Mouse (Mus musculus) limb, embryonic 15.5 days (tissue): ENCODE data around the gene Col26a1. TPM values are rescaled to one million over a fixed set of nuclear protein-coding genes. Genes with fewer than 3 reads are reported as not detected.

Experiments used
- ATAC-seq: fragments of 200-750 bp; cut with Nextera tagmentation; 2 replicates; pipeline ENCODE4 v1.8.0; 2017; ENCODE audit warnings: low read depth, moderate TSS enrichment; ENCODE audit not compliant: insufficient number of reproducible peaks, low FRiP score, low TSS enrichment
- H3K27ac ChIP-seq: fragments of 300-500 bp; sonication (generic); 2 replicates; pipeline ENCODE4 v1.5.1; 2015; ENCODE audit warnings: moderate library complexity, mild to moderate bottlenecking, inconsistent platforms
- H3K27me3 ChIP-seq: fragments of 300-500 bp; sonication (generic); 2 replicates; pipeline ENCODE4 v1.6.1; 2015; ENCODE audit warnings: inconsistent platforms
- H3K36me3 ChIP-seq: fragments of 300-500 bp; sonication (generic); 2 replicates; pipeline ENCODE4 v1.6.1; 2015; ENCODE audit warnings: inconsistent platforms
- H3K4me1 ChIP-seq: fragments of 300-500 bp; sonication (generic); 2 replicates; pipeline ENCODE4 v1.6.1; 2015; ENCODE audit warnings: inconsistent platforms
- H3K4me2 ChIP-seq: fragments of 300-500 bp; sonication (generic); 2 replicates; pipeline ENCODE4 v1.6.1; 2015; ENCODE audit warnings: mild to moderate bottlenecking, inconsistent platforms
- H3K4me3 ChIP-seq: fragments of 300-500 bp; sonication (generic); 2 replicates; pipeline ENCODE4 v1.5.1; 2015; ENCODE audit warnings: mild to moderate bottlenecking, inconsistent platforms
- H3K9ac ChIP-seq: fragments of 300-500 bp; sonication (generic); 2 replicates; pipeline ENCODE4 v1.6.1; 2015; ENCODE audit warnings: inconsistent platforms
- H3K9me3 ChIP-seq: fragments of 300-500 bp; sonication (generic); 2 replicates; pipeline ENCODE4 v1.6.1; 2016; ENCODE audit warnings: inconsistent platforms
- WGBS: fragments of 180-500 bp; shearing (Covaris S2); methylation state at CpG from one replicate; pipeline ENCODE4 v1.1.7; 2015; 5-methylcytosine and 5-hydroxymethylcytosine counted together
- polyA plus RNA-seq: library from polyadenylated mRNA; unstranded; fragments of >200 nt; fragmentation: Nextera tagmentation; extraction: Ambion mirVana; gene quantifications from 2 replicates; pipeline ENCODE4 v1.2.1, GENCODE M21; 2015

Col26a1 gene
- polyA plus RNA-seq, 1 experiment from 2014 or later: 115 TPM

DNA sequence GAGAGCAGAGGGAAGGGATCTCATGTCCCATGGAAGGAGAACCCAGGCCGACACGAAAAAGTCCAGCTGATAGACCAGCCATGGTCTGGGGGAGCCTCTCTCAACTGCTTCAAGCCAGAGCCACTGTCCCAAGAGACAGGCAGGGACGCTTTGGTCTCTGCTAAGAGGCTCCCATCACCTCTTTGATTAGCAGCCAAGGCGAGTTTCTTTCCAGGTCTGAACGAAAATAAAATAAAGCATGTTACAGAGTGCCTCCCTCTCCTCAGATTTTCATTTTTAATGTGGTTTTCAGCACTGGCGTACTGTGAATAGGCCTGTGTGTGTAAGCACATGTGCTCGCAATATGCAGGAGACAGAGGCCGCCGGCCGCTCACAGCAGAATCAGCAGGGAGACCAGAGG, 90.5 kb downstream of the Col26a1 start:
- 40% methylated on average over 10 of the region's 10 CpGs for WGBS
- no peak overlapping the region for H3K4me3 ChIP-seq
- no peak overlapping the region for H3K9ac ChIP-seq
- no peak overlapping the region for H3K4me2 ChIP-seq
- peaks cover 29% of the 10 kb centered on the region for H3K4me1 ChIP-seq
- H3K9me3 ChIP-seq: no peaks in the 10 kb centered on the region
- ATAC-seq: no peak
- H3K27me3 ChIP-seq: no peaks in the 10 kb centered on the region
- H3K36me3 ChIP-seq: no peaks in the 10 kb centered on the region
- H3K27ac ChIP-seq: peak overlapping the region; percentile 88

DNA sequence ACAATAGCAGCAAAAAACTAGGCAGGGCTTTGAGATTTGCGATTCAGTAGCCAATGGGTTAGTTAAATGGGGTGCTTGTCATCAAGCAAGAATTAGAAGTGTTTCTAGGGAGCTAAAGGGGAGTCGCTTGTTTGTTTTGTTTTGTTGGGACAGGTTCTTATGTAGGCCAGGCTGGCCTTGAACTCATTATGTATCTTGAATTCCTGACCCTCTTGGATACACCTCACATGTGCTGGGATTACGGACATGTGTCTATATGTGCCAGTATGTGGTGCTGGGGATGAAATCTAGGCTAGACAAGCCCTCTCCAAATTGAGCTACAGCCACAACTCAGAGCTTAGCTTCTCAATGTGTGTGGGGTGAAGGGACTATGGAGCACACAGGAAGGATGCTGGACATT, 91.8 kb downstream of the Col26a1 start:
- Histone ChIP-seq H3K4me3 (no peak overlapping the region), H3K4me1 (peaks cover 24% of the 10 kb centered on the region), H3K9ac (no peak overlapping the region), H3K27me3 (no peaks in the 10 kb centered on the region), H3K27ac (peak overlapping the region; percentile 88; the same call in 1 of the 2 replicates), H3K4me2 (no peak overlapping the region), H3K36me3 (no peaks in the 10 kb centered on the region), H3K9me3 (no peaks in the 10 kb centered on the region)
- ATAC-seq: no peak
- WGBS: 56% methylated on average over 3 of the region's 3 CpGs

DNA sequence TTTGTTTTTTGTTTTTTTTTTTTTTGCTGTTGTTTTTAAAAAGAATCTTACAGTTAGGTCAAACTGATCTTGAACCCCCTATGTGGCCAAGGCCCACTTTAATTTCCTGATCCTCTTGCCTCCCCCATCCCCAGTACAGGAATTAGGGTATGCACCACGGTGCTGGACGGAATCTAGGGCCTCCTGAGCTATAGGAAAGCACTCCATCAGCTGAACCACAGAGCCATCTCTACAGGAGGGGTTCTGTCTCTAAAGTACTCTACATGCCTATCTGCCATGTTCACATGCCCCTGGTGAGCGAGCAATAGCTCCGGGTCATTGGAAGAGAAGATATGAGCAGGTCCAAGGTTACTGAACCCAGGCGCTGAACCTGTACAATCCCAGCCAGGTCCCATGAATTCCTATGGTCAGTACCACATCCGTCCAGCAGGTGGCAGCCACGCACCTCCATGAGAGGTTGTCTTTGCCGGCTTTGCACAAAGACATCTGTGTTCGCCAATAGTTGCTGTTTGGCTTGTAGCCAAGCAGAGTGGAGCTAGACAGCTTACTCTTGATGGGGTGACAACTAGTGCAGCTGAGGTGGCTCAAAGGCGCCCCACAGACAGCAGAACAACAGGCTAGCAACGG, 92.3 kb downstream of the Col26a1 start:
- no peak overlapping the region for H3K4me2 ChIP-seq
- H3K27me3 ChIP-seq: no peaks in the 10 kb centered on the region
- H3K27ac ChIP-seq: peak overlapping the region; percentile 88; the same call in 1 of the 2 replicates
- H3K36me3 ChIP-seq: no peaks in the 10 kb centered on the region
- no peak overlapping the region for H3K4me3 ChIP-seq
- ATAC-seq: peak; percentile 76; the same call in 1 of the 2 replicates
- WGBS: 13% methylated on average over 11 of the region's 11 CpGs
- H3K4me1 ChIP-seq: peaks cover 24% of the 10 kb centered on the region
- H3K9ac ChIP-seq: no peak overlapping the region
- no peaks in the 10 kb centered on the region for H3K9me3 ChIP-seq

DNA sequence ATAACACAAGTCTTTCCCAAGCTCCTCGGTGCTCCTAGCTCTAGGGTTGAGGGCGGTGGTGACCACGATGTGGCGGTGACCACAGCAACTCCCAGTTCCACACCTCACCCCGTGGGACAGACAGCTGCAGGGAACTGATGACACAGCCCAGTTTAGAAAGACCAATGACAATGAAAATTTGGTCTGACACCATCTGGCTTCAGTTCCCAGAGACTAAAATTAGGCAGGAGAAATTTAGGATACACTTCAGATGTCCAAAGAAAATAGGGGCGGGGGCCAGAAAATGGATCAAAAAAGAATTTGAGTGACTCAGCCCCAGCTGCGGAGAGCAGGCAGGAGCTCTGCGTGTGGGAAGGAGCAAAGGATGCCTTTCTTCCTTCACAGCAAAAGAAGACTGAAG, 98.5 kb downstream of the Col26a1 start:
- Histone ChIP-seq H3K27ac (peak overlapping the region; percentile 50; the same call in 1 of the 2 replicates), H3K9ac (no peak overlapping the region), H3K36me3 (no peaks in the 10 kb centered on the region), H3K4me3 (no peak overlapping the region), H3K9me3 (no peaks in the 10 kb centered on the region), H3K27me3 (no peaks in the 10 kb centered on the region), H3K4me2 (no peak overlapping the region), H3K4me1 (0 out of 2 replicates have a peak, but pooled peaks cover 14% of the 10 kb centered on the region)
- 76% methylated on average over 8 of the region's 8 CpGs for WGBS
- no peak for ATAC-seq

DNA sequence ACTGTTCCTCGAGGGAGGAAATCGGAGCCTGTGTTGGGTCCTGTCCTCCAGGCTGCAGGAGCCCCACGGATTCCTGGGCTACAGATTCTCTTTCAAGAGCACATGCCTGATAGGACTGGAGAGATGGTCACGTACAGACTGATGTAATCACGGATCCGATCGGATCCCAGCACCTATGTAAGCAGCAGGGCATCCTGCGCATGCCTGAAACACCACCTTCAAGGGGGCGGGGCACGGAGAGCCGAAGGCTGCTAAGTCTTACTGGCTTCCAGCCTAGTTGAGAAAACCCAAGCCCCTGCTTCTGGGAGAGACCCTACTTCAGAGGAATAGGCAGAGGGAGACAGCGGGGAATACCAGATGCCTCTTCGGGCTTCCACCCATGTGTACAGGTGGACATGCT, 100.4 kb downstream of the Col26a1 start:
- no peaks in the 10 kb centered on the region for H3K36me3 ChIP-seq
- H3K9ac ChIP-seq: no peak overlapping the region
- no peak overlapping the region for H3K27ac ChIP-seq
- 0 out of 2 replicates have a peak, but pooled peaks cover 14% of the 10 kb centered on the region for H3K4me1 ChIP-seq
- H3K9me3 ChIP-seq: no peaks in the 10 kb centered on the region
- no peak overlapping the region for H3K4me3 ChIP-seq
- H3K4me2 ChIP-seq: no peak overlapping the region
- no peaks in the 10 kb centered on the region for H3K27me3 ChIP-seq
- no peak for ATAC-seq
- 61% methylated on average over 13 of the region's 13 CpGs for WGBS

DNA sequence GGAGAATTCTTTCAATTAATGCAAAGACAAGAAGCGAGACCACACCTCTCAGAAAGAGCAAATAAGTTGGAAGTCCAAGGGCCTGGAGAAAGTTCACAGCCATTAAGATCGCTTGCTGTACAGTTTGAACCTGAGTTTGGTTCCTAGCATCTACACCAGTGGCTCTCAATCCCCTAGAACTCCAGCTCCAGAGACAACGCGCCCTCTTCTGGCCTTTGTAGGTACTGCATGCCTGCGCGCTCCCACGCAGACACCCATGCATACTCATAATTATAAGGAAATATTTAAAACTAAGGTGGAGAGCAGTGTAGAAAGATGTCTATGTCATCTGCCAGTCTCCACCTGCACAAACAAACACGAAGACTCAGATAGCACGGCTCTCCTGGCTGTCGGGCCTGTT, 102.5 kb downstream of the Col26a1 start:
- Histone ChIP-seq H3K36me3 (no peaks in the 10 kb centered on the region), H3K27ac (no peak overlapping the region), H3K27me3 (no peaks in the 10 kb centered on the region), H3K4me1 (0 out of 2 replicates have a peak, but pooled peaks cover 14% of the 10 kb centered on the region), H3K9me3 (no peaks in the 10 kb centered on the region), H3K4me3 (no peak overlapping the region), H3K9ac (no peak overlapping the region), H3K4me2 (no peak overlapping the region)
- WGBS: 61% methylated on average over 10 of the region's 10 CpGs
- no peak for ATAC-seq

DNA sequence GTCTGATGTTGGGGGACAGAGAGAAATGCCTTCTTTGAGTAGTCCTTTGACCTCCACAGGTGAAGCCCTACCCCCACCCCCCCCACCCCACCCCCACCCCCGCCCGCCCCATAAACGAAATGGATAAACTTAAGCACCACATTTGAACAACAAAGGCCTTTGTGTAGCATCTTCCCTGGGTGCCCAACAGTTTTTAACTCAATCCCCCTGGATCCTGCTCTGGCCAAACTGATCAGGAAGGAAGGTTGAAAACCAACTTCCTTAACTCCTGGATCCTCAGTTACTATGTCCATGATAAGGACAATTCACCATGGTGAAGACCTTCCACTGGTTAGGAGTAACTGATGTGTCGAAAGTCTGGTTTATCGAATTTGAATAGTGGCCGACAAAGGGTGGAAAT, 103.1 kb downstream of the Col26a1 start:
- WGBS: 88% methylated on average over 6 of the region's 6 CpGs
- Histone ChIP-seq H3K27ac (no peak overlapping the region), H3K4me1 (0 out of 2 replicates have a peak, but pooled peaks cover 11% of the 10 kb centered on the region), H3K9ac (no peak overlapping the region), H3K27me3 (no peaks in the 10 kb centered on the region), H3K4me3 (no peak overlapping the region), H3K36me3 (no peaks in the 10 kb centered on the region), H3K4me2 (no peak overlapping the region), H3K9me3 (no peaks in the 10 kb centered on the region)
- ATAC-seq: no peak

DNA sequence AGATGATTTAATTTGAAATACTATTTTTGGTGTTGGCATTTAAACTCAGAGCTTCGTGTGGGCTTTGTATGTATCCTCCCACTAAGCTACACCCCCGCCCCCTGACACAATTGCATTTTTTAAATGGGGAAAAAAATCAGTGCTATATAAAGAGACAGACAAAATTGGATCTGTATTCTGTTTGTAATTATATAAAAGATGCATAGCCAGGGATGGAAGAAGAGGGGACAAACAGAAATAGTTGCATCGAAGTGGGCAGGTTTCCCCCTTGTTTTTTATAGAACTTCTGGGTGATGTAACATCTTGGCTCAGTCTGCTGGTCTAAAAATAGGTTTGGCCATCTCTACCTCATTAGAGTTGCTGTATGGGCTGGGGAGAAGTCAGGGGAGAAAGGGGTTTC, 107.5 kb downstream of the Col26a1 start:
- H3K4me3 ChIP-seq: no peak overlapping the region
- H3K27me3 ChIP-seq: no peaks in the 10 kb centered on the region
- peaks cover 11% of the 10 kb centered on the region for H3K4me1 ChIP-seq
- H3K9ac ChIP-seq: no peak overlapping the region
- ATAC-seq: no peak
- 73% methylated on average over 3 of the region's 3 CpGs for WGBS
- no peak overlapping the region for H3K4me2 ChIP-seq
- H3K27ac ChIP-seq: no peak overlapping the region
- H3K9me3 ChIP-seq: no peaks in the 10 kb centered on the region
- no peaks in the 10 kb centered on the region for H3K36me3 ChIP-seq

DNA sequence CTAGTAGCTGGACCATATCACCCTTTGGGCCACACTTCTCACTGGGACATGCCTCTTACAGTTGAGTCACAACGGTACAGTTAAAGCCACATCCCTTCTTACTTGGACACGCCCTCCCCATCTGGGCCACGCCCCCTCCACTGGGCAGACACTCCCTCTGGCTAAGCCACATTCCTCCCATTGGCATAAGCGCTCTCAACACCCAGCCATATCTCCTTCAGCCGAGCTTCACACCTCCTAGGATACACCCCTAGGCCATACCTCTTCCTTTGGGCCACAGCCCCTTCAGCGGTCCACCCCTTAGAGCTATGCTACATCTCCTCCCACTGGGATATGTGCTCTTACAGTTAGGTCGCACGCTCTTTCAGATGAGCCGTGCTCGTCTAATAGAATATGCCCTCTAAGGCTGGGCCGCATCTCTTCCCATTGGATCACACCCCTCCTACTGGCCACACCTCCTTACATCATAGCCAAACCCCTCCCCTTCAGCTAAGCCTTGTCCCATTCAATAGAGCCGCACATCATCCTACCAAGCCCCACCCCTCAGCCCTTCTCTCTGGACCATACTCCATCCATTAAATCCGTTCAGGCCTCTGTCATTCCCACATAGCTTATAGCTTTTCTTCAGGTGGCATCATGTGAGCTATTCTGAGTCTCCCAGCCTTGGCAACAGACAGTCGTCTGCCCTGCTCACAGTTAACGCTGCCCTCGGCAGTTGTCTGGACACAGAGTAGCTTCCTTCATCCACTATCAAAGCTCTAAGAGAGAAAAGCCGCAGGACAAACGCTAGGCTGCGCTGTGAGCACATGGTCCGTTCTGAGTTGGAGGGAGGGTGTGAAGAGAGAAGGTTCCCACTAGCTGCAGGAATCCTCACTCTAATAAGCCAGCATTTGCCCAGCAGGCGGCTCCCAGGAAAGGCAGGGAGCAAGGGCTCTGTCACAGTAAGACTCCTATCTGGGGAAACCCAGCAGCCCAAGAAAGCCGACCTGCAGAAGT, 109.7 kb downstream of the Col26a1 start:
- no peaks in the 10 kb centered on the region for H3K36me3 ChIP-seq
- peak; percentile 10; the same call in 1 of the 2 replicates for ATAC-seq
- H3K27me3 ChIP-seq: no peaks in the 10 kb centered on the region
- no peak overlapping the region for H3K27ac ChIP-seq
- H3K9ac ChIP-seq: no peak overlapping the region
- no peak overlapping the region for H3K4me2 ChIP-seq
- 63% methylated on average over 22 of the region's 22 CpGs for WGBS
- no peaks in the 10 kb centered on the region for H3K9me3 ChIP-seq
- peaks cover 18% of the 10 kb centered on the region for H3K4me1 ChIP-seq
- H3K4me3 ChIP-seq: no peak overlapping the region

DNA sequence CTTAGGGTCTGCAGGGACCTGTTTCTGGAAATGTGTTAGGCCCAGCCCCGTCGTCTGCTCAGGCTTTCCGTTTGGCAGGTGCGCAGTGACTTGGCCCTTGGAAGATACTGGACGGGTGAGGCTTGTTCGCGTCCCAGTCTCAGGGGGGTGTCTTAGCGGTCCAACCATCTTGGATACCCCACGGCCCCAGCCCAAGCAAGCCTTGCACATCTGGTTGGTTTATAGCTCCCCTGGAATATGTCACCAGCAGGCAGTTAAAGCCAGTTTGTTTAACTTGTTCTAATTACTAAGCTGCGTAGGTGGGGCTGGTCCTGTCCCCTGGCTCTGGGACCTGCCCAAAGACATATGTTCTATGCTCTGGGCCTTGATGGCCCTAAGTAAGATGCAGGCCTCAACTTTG, 111.9 kb downstream of the Col26a1 start:
- H3K27ac ChIP-seq: peak overlapping the region; percentile 24

DNA sequence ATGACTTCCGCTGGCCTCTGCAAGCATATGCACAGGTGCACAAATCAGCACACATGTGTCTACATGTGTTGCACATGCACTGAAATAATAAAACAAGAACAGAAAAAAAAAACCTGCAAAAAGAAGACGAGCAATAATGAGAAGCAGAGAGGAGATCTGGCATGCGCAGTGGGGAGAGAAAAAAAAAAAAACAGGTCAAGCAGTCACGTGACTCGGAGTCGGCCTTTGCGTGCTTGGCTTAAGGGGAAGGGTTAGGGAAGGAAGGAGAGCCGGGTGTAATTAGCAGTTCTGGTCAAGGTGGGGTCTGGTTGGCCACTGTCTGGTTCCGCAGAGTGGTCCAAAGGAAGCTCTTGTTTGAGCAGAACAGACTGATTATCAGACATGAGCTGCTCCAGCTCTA, 115.7 kb downstream of the Col26a1 start:
- ATAC-seq: no peak
- Histone ChIP-seq H3K36me3 (no peaks in the 10 kb centered on the region), H3K27me3 (no peaks in the 10 kb centered on the region), H3K9me3 (no peaks in the 10 kb centered on the region), H3K27ac (no peak overlapping the region), H3K4me2 (no peak overlapping the region), H3K4me1 (peaks cover 39% of the 10 kb centered on the region), H3K4me3 (no peak overlapping the region), H3K9ac (no peak overlapping the region)
- 56% methylated on average over 9 of the region's 9 CpGs for WGBS

More for the DNA sequence above, 111.9 kb downstream of the Col26a1 start:
- no peak overlapping the region for H3K4me3 ChIP-seq
- no peak overlapping the region for H3K9ac ChIP-seq
- H3K4me1 ChIP-seq: peaks cover 25% of the 10 kb centered on the region
- peak; percentile 64 for ATAC-seq
- no peak overlapping the region for H3K4me2 ChIP-seq
- no peaks in the 10 kb centered on the region for H3K27me3 ChIP-seq
- no peaks in the 10 kb centered on the region for H3K36me3 ChIP-seq
- no peaks in the 10 kb centered on the region for H3K9me3 ChIP-seq
- 30% methylated on average over 10 of the region's 10 CpGs for WGBS

DNA sequence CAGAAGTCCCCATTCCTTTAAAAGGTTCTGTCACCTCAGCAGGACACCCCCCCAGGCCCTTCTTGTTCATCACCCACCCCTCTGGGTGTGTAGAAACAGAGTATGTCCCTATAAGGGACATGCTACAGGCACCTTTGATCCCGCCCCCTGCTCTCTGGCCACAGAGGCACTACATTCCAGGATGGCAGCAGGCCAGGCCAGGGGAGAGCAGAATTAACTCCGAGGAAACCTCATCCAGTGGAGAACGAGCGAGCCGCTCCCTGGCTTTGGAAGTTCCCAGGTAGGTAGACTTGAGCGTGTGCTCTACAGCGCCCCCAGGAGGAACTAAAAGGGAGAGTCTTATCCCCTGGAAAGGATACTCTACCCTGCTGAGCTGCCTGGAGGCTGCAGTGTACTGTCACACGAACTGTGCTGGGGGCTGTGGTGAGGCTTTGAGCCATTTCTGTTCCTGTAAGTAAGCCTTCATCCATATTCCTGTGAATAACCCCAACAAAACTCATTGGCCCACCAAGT, 118.8 kb downstream of the Col26a1 start:
- Histone ChIP-seq H3K27ac (0 out of 2 replicates have a peak overlapping the region, but pooled peaks have one; percentile 17), H3K9me3 (no peaks in the 10 kb centered on the region), H3K27me3 (no peaks in the 10 kb centered on the region), H3K4me3 (no peak overlapping the region), H3K36me3 (no peaks in the 10 kb centered on the region), H3K4me1 (peaks cover 26% of the 10 kb centered on the region), H3K4me2 (no peak overlapping the region), H3K9ac (no peak overlapping the region)
- 40% methylated on average over 8 of the region's 8 CpGs for WGBS
- ATAC-seq: no peak
